Mouse (Mus musculus) skeletal muscle tissue, adult 2 months (tissue): ENCODE data around the gene Xrra1.
"Not testable (repeated sequence)": the region's sequence is repeated elsewhere in the genome, so short reads cannot be mapped to it uniquely, and the experiment has no call there.

Experiments used
- DNase-seq: peaks from one replicate; pipeline ENCODE4 v3.0.0-alpha.2; 2012; ENCODE audit warnings: low read depth, low spot score

Xrra1 gene

GRCm38 (mm10) chr7:99894478-99894877 is 35.6 kb downstream of the Xrra1 start:
- no peak for DNase-seq

GRCm38 (mm10) chr7:99896905-99897304 is 38.0 kb downstream of the Xrra1 start:
- DNase-seq = no peak

- no peak for DNase-seq
Observed at GRCm38 (mm10) chr7:99902208-99902607, 43.3 kb downstream of the Xrra1 start.

- no peak for DNase-seq
Observed at GRCm38 (mm10) chr7:99902918-99903665, 44.2 kb downstream of the Xrra1 start.

GRCm38 (mm10) chr7:99904421-99905005 is 45.6 kb downstream of the Xrra1 start:
- peak; percentile 54 for DNase-seq

- DNase-seq = no peak
Observed at GRCm38 (mm10) chr7:99906346-99906745, 47.4 kb downstream of the Xrra1 start.

GRCm38 (mm10) chr7:99907463-99907862 is 48.5 kb downstream of the Xrra1 start:
- no peak for DNase-seq

GRCm38 (mm10) chr7:99911038-99911437 is 52.1 kb downstream of the Xrra1 start:
- DNase-seq = no peak

GRCm38 (mm10) chr7:99914316-99914715 is 55.4 kb downstream of the Xrra1 start:
- DNase-seq = no peak

- DNase-seq = no peak
Observed at GRCm38 (mm10) chr7:99915511-99915910, 56.6 kb downstream of the Xrra1 start.

GRCm38 (mm10) chr7:99916741-99917319 is 57.9 kb downstream of the Xrra1 start:
- DNase-seq = peak; percentile 20

GRCm38 (mm10) chr7:99917320-99917844 is 58.5 kb downstream of the Xrra1 start:
- no peak for DNase-seq

GRCm38 (mm10) chr7:99919164-99919563 is 60.2 kb downstream of the Xrra1 start:
- no peak for DNase-seq

GRCm38 (mm10) chr7:99919971-99920370 is 61.1 kb downstream of the Xrra1 start:
- DNase-seq = no peak

- no peak for DNase-seq
Observed at GRCm38 (mm10) chr7:99920416-99920815, 61.5 kb downstream of the Xrra1 start.

GRCm38 (mm10) chr7:99926916-99927714 is 68.2 kb downstream of the Xrra1 start:
- peak; percentile 68 for DNase-seq

GRCm38 (mm10) chr7:99935758-99936157 is 76.8 kb downstream of the Xrra1 start:
- no peak for DNase-seq

GRCm38 (mm10) chr7:99940669-99941068 is 81.8 kb downstream of the Xrra1 start:
- DNase-seq = no peak

GRCm38 (mm10) chr7:99944520-99944919 is 85.6 kb downstream of the Xrra1 start:
- no peak for DNase-seq

- not testable (repeated sequence) for DNase-seq
Observed at GRCm38 (mm10) chr7:99945012-99945411, 86.1 kb downstream of the Xrra1 start.

GRCm38 (mm10) chr7:99945939-99946338 is 87.0 kb downstream of the Xrra1 start:
- no peak for DNase-seq

GRCm38 (mm10) chr7:99946356-99946755 is 87.4 kb downstream of the Xrra1 start:
- no peak for DNase-seq
